12 mouse cellular contexts compared by ENCODE assay signal in genomic region chr5:144881670-144882399, GRCm38 (mm10).
DNase-seq lines count a peak whose midpoint lies in the region; ATAC-seq lines count a peak whose summit lies in the region.
"Had no signal": no experiment of that assay in that cellular context is flagged by ENCODE, and none has a peak within 500 bp of the region (broad histone marks: within the 10 kb centered on the region; RNA-seq: fewer than 3 reads in every experiment).

No protein-coding gene starts in this region.

- ATAC-seq in hindbrain, embryonic 15.5 days (ENCODE audit: low FRiP score, low read depth): peak; percentile 38; the same call in 1 of the 2 replicates
- no peak for ATAC-seq in hindbrain, embryonic 13.5 days (ENCODE audit: low FRiP score)
- ATAC-seq in inflammation-experienced regulatory T-cells, adult 6 months: no peak

- H3K27me3 ChIP-seq in hindbrain, embryonic 15.5 days: no peaks in the 10 kb centered on the region
- H3K27me3 ChIP-seq in hindbrain, embryonic 13.5 days: no peaks in the 10 kb centered on the region
- H3K27me3 ChIP-seq: kidney, embryonic 15.5 days; limb, embryonic 15.5 days had no signal

- H3K4me1 ChIP-seq in hindbrain, embryonic 15.5 days (replicated peaks): no peaks in the 10 kb centered on the region
- H3K4me1 ChIP-seq in hindbrain, embryonic 13.5 days (replicated peaks): no peaks in the 10 kb centered on the region
- H3K4me1 ChIP-seq: kidney, embryonic 15.5 days; limb, embryonic 15.5 days had no signal

- H3K4me3 ChIP-seq in hindbrain, embryonic 15.5 days: no peak overlapping the region
- H3K4me3 ChIP-seq in hindbrain, embryonic 13.5 days: no peak overlapping the region
- H3K4me3 ChIP-seq: erythroblast, embryonic 14.5 days; kidney, embryonic 15.5 days; limb, embryonic 15.5 days had no signal

- H3K27ac ChIP-seq in hindbrain, embryonic 15.5 days (replicated peaks): no peak overlapping the region
- no peak overlapping the region for H3K27ac ChIP-seq in hindbrain, embryonic 13.5 days
- H3K27ac ChIP-seq: kidney, embryonic 15.5 days; limb, embryonic 15.5 days; stomach, postnatal 0 days had no signal

- H3K36me3 ChIP-seq in hindbrain, embryonic 15.5 days: peaks cover 66% of the 10 kb centered on the region
- H3K36me3 ChIP-seq in hindbrain, embryonic 13.5 days: peaks cover 100% of the 10 kb centered on the region

- WGBS in hindbrain, embryonic 15.5 days: 89% methylated on average over 14 of the region's 14 CpGs
- 92% methylated on average over 14 of the region's 14 CpGs for WGBS in hindbrain, embryonic 13.5 days

- peak; percentile 24 for DNase-seq in brain, embryonic 18.5 days (ENCODE audit: low read depth, low spot score)
- DNase-seq in cerebellum, adult 9-10 months: peak; percentile 79
- DNase-seq in layer of hippocampus, postnatal 14 days (ENCODE audit: low spot score in 2 of 2): peak; percentile 52 to 73
- DNase-seq in kidney, postnatal 10 days: no peak
- DNase-seq: lung, postnatal 14 days had no signal

- no peak overlapping the region for H3K9ac ChIP-seq in hindbrain, embryonic 15.5 days
- H3K9ac ChIP-seq in hindbrain, embryonic 13.5 days: no peak overlapping the region
- H3K9ac ChIP-seq: kidney, embryonic 15.5 days; limb, embryonic 15.5 days had no signal

- no peak overlapping the region for H3K4me2 ChIP-seq in hindbrain, embryonic 15.5 days
- H3K4me2 ChIP-seq in hindbrain, embryonic 13.5 days: no peak overlapping the region
- H3K4me2 ChIP-seq: kidney, embryonic 15.5 days; limb, embryonic 15.5 days had no signal

- no peaks in the 10 kb centered on the region for H3K9me3 ChIP-seq in hindbrain, embryonic 15.5 days
- no peaks in the 10 kb centered on the region for H3K9me3 ChIP-seq in hindbrain, embryonic 13.5 days
- H3K9me3 ChIP-seq: kidney, embryonic 15.5 days; limb, embryonic 15.5 days had no signal
